Mouse (Mus musculus) cortical plate, adult 2 months (tissue): ENCODE data around the gene Ldlrap1.

Experiments used
- CTCF ChIP-seq: fragments of 200-500 bp; IDR thresholded peaks from 2 replicates; pipeline ENCODE4 v1.5.1; 2011; ENCODE audit warnings: mild to moderate bottlenecking, control low read depth, low read length; ENCODE audit not compliant: insufficient read depth; ENCODE audit errors: extremely low read depth
- POLR2A ChIP-seq: fragments of 200-500 bp; IDR thresholded peaks from 2 replicates; pipeline ENCODE4 v1.6.1; 2011; ENCODE audit warnings: mild to moderate bottlenecking, low read length, control low read depth; ENCODE audit not compliant: insufficient read depth; ENCODE audit errors: extremely low read depth

DNA sequence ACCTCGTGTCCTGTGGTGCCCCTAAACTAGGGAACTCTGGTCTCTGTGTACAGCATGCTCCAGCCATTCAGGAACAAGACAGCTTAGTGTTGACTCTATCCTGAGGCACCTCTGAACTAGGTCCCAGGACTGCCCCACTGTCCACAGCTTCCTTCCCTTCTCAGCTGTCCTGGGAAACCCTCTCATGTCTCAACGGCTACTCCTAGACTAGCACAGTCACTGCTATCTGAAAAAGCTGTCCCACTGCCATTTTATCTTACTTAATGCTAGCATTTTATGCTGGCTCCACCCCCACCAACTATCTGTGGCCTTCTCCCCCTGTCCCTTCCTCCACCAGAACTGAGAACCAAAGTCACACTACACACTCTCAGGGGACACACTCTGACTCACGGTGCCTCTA lies 3.5 kb downstream of the Ldlrap1 start:
- TF ChIP-seq POLR2A (no peak), CTCF (no peak)
